Mouse (Mus musculus) heart, adult 2 months (tissue): ENCODE results near the gene Gpr55.

Experiments used
- CTCF ChIP-seq: fragments of 200-600 bp; IDR thresholded peaks from 2 replicates; pipeline ENCODE4 v1.8.1; 2022; ENCODE audit warnings: antibody characterized with exemption, mild to moderate bottlenecking, moderate library complexity
- POLR2A ChIP-seq: fragments of 200-500 bp; IDR thresholded peaks from 2 replicates; pipeline ENCODE4 v1.6.1; 2011; ENCODE audit warnings: mild to moderate bottlenecking, low read depth, low read length, control low read depth; ENCODE audit not compliant: insufficient read depth

- no peak for TF ChIP-seq CTCF
- no peak for TF ChIP-seq POLR2A
Observed at GRCm38 (mm10) chr1:85922127-85922864, 38.5 kb downstream of the Gpr55 start.
